Mouse (Mus musculus) heart, adult 2 months (tissue): Measurements from ENCODE around the gene Cadm1.

Experiments
- CTCF ChIP-seq: fragments of 200-600 bp; IDR thresholded peaks from 2 replicates; pipeline ENCODE4 v1.8.1; 2022; ENCODE audit warnings: antibody characterized with exemption, mild to moderate bottlenecking, moderate library complexity
- POLR2A ChIP-seq: fragments of 200-500 bp; IDR thresholded peaks from 2 replicates; pipeline ENCODE4 v1.6.1; 2011; ENCODE audit warnings: mild to moderate bottlenecking, low read depth, low read length, control low read depth; ENCODE audit not compliant: insufficient read depth

DNA sequence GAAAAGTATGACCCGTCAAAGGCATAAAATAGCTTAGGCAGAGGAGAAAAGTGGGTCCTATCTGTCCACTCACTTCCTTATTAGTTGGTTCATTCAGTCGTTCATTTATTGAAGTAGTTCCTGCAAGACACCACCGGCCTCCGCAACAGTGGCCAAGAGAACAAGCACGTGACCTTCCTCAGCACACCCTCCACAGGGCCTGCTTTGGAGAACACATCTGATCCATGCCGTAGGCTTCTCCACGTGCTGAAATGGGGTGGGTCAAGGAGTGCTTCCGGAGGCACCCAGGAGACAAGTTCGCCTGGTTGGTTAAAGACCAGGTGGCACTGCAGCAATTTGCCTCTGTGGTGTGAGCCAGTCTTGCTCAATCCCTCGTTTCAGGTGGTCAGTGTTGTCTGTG lies 236.4 kb downstream of the Cadm1 start:
- no peak for TF ChIP-seq POLR2A
- no peak for TF ChIP-seq CTCF
